Mouse (Mus musculus): Measurements from ENCODE around the gene Zfp810.

- TF ChIP-seq POLR2A (IDR thresholded peaks at IDR 0.05; ENCODE audit: borderline replicate concordance, extremely low read depth, insufficient read depth, insufficient read length, poor library complexity, severe bottlenecking): no peak
- no peak for TF ChIP-seq CTCF (IDR thresholded peaks at IDR 0.05; ENCODE audit: borderline replicate concordance, extremely low read depth, insufficient read depth, insufficient read length)
Observed at GRCm38 (mm10) chr9:22262611-22263010, 44.8 kb downstream of the Zfp810 start.

Data from brain, embryonic 14.5 days (tissue).